ENCODE assay signal across 12 mouse cellular contexts in genomic region chr2:179852862-179853261, GRCm38 (mm10).
DNase-seq lines count a peak whose midpoint lies in the region; TF ChIP-seq lines count a peak whose summit lies in the region.
"Had no signal": no experiment of that assay in that cellular context is flagged by ENCODE, and none has a peak within 500 bp of the region (broad histone marks: within the 10 kb centered on the region; RNA-seq: fewer than 3 reads in every experiment).

No protein-coding gene starts in this region.

- peak; percentile 17 for DNase-seq in adrenal gland, postnatal 14 days
- DNase-seq in adrenal gland, postnatal 4 days (ENCODE audit: low spot score in 2 of 2) = no peak
- peak; percentile 29 to 41 for DNase-seq in layer of hippocampus, adult 2 months (ENCODE audit: low spot score in 2 of 2)
- no peak for DNase-seq in layer of hippocampus, postnatal 10 days (ENCODE audit: low spot score in 2 of 2)
- peak; percentile 61 to 63 for DNase-seq in left cerebral cortex, postnatal 36 days (ENCODE audit: low spot score in 2 of 2)
- peak; percentile 82 for DNase-seq in retina, embryonic 14.5 days (ENCODE audit: low spot score)
- no peak for DNase-seq in heart, adult 18-20 months
- no peak for DNase-seq in cerebellum, adult 11-12 months
- DNase-seq: adrenal gland, postnatal 36 days; heart, postnatal 36 days; lung, adult 2 months had no signal

- no peak for TF ChIP-seq CTCF in layer of hippocampus, adult 2 months (conservative IDR thresholded peaks at IDR 0.05)

- intact Hi-C loops in left cerebral cortex, postnatal 36 days (cut with DNase I) = no loop called here

- H3K27ac ChIP-seq in layer of hippocampus, adult 2 months = no peak overlapping the region

- H3K4me3 ChIP-seq in layer of hippocampus, adult 2 months = no peak overlapping the region
- H3K4me3 ChIP-seq: myocyte had no signal

Comparison
In these comparisons a context has a peak if more than half of its experiments do, and no peak if none do; other contexts are left out.
1. DNase-seq: peak in adrenal gland, postnatal 14 days (single experiment), layer of hippocampus, adult 2 months (2 of 2), left cerebral cortex, postnatal 36 days (2 of 2) and retina, embryonic 14.5 days (single experiment); none in adrenal gland, postnatal 4 days (0 of 2), layer of hippocampus, postnatal 10 days (0 of 2), heart, adult 18-20 months (0 of 2) and cerebellum, adult 11-12 months (single experiment).